Mouse (Mus musculus) midbrain, embryonic 15.5 days (tissue): ENCODE measurements around the gene Rfk. TPM values are rescaled to one million over a fixed set of nuclear protein-coding genes. Genes with fewer than 3 reads are reported as not detected.

Experiments used
- ATAC-seq: fragments of 200-750 bp; cut with Nextera tagmentation; replicated peaks from 2 replicates; pipeline ENCODE4 v1.8.0; 2017; ENCODE audit warnings: moderate TSS enrichment
- H3K27ac ChIP-seq: fragments of 300-500 bp; sonication (generic); 2 replicates; pipeline ENCODE4 v1.5.1; 2015; ENCODE audit warnings: mild to moderate bottlenecking, inconsistent platforms
- H3K27me3 ChIP-seq: fragments of 300-500 bp; sonication (generic); replicated peaks from 2 replicates; pipeline ENCODE4 v1.6.1; 2015; ENCODE audit warnings: inconsistent platforms
- H3K36me3 ChIP-seq: fragments of 300-500 bp; sonication (generic); replicated peaks from 2 replicates; pipeline ENCODE4 v1.6.1; 2015; ENCODE audit warnings: inconsistent platforms
- H3K4me1 ChIP-seq: fragments of 300-500 bp; sonication (generic); 2 replicates; pipeline ENCODE4 v1.6.1; 2015; ENCODE audit warnings: inconsistent platforms
- H3K4me2 ChIP-seq: fragments of 300-500 bp; sonication (generic); 2 replicates; pipeline ENCODE4 v1.6.1; 2015; ENCODE audit warnings: inconsistent platforms, mild to moderate bottlenecking, moderate library complexity
- H3K4me3 ChIP-seq: fragments of 300-500 bp; sonication (generic); 2 replicates; pipeline ENCODE4 v1.5.1; 2015; ENCODE audit warnings: mild to moderate bottlenecking, inconsistent platforms
- H3K9ac ChIP-seq: fragments of 300-500 bp; sonication (generic); 2 replicates; pipeline ENCODE4 v1.6.1; 2015; ENCODE audit warnings: mild to moderate bottlenecking, inconsistent platforms
- H3K9me3 ChIP-seq: fragments of 300-500 bp; sonication (generic); 2 replicates; pipeline ENCODE4 v1.6.1; 2016; ENCODE audit warnings: inconsistent platforms
- WGBS: fragments of 180-500 bp; shearing (Covaris S2); methylation state at CpG from one replicate; pipeline ENCODE4 v1.1.7; 2015; ENCODE audit warnings: mixed read lengths; 5-methylcytosine and 5-hydroxymethylcytosine counted together
- polyA plus RNA-seq: library from polyadenylated mRNA; unstranded; fragments of >200 nt; fragmentation: Nextera tagmentation; extraction: Ambion mirVana; gene quantifications from 2 replicates; pipeline ENCODE4 v1.2.1, GENCODE M21; 2015

Gene Rfk
- polyA plus RNA-seq, 1 experiment from 2014 or later: 63.6 TPM

DNA sequence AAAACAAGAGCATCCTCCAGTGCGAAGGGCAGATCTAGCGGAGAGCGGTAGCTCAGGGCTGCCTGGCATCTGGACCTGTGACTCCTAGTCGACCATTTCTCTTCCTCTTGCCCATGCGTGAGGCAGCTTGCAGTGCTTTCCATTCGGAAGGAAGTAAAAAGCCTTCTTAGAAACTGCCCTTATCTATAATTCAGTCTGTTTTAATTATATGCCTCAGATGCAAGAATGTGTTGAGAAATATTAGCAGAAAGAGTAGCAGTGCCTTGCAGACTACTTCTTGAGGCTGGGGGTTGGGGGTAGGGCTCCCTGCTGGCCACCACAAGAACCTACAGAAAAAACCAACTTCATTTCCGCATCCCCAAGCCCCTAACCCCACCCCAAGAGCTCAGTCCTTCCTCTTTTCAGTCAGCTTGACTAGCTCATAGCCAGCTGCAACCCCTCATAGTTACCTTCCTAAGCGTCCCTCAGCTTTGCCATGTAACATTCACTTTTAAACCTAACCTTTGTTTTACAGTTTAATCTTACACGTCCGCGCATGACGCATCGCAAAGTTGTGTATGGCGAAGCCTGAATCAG, 34.4 kb upstream of the Rfk start:
- Histone ChIP-seq H3K9ac (no peak overlapping the region), H3K27ac (no peak overlapping the region), H3K36me3 (no peaks in the 10 kb centered on the region), H3K4me2 (no peak overlapping the region), H3K9me3 (no peaks in the 10 kb centered on the region), H3K27me3 (peaks cover 21% of the 10 kb centered on the region), H3K4me3 (no peak overlapping the region), H3K4me1 (peaks cover 8% of the 10 kb centered on the region)
- ATAC-seq: no peak
- 82% methylated on average over 14 of the region's 14 CpGs for WGBS

DNA sequence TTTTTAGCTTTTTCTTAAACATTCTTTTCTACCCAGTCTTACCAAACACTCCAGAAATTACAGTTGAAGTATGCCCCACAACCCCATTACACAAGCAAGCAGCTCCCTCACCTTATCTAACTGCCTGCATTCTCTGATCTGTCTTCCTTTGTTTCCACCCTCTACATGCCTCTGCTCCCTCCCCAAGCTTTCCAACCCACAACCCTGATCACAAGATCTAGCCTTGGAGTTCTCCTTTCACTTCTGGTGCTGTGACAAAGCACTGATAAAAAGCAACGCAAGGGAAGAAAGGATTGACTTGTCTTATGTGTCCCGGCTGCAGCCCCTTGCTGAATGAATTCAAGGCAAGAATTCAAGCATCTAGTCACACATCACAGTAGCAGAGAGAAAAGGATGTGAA, 32.7 kb upstream of the Rfk start:
- ATAC-seq: no peak
- Histone ChIP-seq H3K4me1 (peaks cover 5% of the 10 kb centered on the region), H3K27me3 (peaks cover 12% of the 10 kb centered on the region), H3K9me3 (no peaks in the 10 kb centered on the region), H3K27ac (no peak overlapping the region), H3K4me3 (no peak overlapping the region), H3K9ac (no peak overlapping the region), H3K4me2 (no peak overlapping the region), H3K36me3 (no peaks in the 10 kb centered on the region)
- WGBS: 75% methylated on average over 2 of the region's 2 CpGs

DNA sequence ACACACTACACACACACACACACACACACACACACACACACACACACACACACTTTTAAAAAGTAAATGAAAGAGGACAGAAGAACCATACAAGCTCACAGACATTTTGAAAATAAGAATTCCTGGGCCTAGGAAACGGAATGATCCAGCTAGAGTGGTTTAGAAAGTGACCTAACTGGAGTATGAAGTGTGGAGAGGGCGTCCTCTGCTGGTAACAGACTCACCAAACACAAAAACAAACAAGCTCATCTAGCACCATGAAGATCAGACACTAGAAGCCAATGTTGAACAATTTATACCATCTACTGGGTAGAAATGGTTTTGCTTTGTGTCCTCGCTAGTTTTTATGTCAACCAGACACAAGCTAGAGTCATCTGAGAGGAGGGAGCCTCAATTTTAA, 29.1 kb upstream of the Rfk start:
- H3K4me1 ChIP-seq: no peaks in the 10 kb centered on the region
- no peaks in the 10 kb centered on the region for H3K36me3 ChIP-seq
- H3K9ac ChIP-seq: no peak overlapping the region
- H3K9me3 ChIP-seq: no peaks in the 10 kb centered on the region
- 33% methylated on average over 3 of the region's 3 CpGs for WGBS
- ATAC-seq: no peak
- no peak overlapping the region for H3K4me3 ChIP-seq
- no peak overlapping the region for H3K27ac ChIP-seq
- H3K4me2 ChIP-seq: no peak overlapping the region
- H3K27me3 ChIP-seq: no peaks in the 10 kb centered on the region

DNA sequence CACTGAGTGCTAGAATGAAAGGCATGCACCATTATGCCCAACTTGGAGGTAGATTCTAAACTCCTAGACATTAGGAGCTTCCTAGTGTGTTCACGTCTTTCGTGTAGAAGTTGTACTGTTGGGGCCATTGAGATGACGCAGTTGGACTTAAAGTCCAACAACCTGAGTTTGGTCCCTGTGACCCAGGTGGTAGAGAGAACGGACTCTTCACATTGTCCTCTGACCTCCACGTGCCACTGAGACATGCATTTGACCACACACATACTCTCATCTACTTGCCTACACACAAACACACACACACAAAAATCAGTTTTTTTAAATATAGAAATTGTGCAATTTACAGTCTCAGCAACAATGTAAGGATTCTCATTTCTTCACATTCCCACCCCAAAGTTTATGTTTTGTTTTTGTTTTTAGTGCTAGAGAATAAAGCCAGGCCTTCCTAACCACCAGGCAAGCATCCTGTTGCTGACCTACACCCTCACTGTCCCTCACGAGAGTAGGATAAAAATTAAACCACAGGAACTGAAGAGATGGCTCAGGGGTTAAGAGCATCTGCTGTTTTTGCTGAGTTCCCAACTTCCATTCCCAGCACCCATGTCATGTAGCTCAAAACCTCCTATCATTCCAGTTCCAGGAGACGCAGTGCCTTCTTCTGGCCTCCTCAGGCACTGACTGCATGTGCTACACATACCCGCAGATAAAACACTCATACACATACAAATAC, 27.3 kb upstream of the Rfk start:
- H3K27ac ChIP-seq: no peak overlapping the region
- no peaks in the 10 kb centered on the region for H3K36me3 ChIP-seq
- no peak overlapping the region for H3K9ac ChIP-seq
- no peak overlapping the region for H3K4me2 ChIP-seq
- H3K27me3 ChIP-seq: no peaks in the 10 kb centered on the region
- no peak overlapping the region for H3K4me3 ChIP-seq
- 95% methylated on average over 8 of the region's 8 CpGs for WGBS
- H3K4me1 ChIP-seq: no peaks in the 10 kb centered on the region
- ATAC-seq: no peak
- no peaks in the 10 kb centered on the region for H3K9me3 ChIP-seq

DNA sequence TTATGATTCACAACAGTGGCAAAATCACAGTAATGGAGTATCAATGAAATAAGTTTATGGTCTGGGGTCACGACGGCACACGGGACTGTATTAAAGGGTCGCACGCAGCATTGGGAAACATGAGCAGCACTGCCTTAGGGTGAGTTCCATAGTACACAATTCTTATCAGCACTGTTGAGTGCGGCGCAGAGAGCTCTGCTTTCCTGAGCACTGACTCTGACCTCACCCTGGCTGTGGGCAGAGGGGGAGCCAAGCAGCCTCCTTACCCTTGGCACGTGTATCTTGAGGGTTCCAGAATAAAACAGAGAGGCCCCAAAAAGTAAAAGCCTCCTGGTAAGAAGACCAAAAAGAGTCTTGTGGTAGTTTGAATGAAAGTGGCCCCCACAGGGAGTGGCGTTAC, 25.3 kb upstream of the Rfk start:
- Histone ChIP-seq H3K9ac (no peak overlapping the region), H3K4me2 (no peak overlapping the region), H3K36me3 (no peaks in the 10 kb centered on the region), H3K9me3 (no peaks in the 10 kb centered on the region), H3K4me1 (no peaks in the 10 kb centered on the region), H3K27ac (no peak overlapping the region), H3K27me3 (no peaks in the 10 kb centered on the region), H3K4me3 (no peak overlapping the region)
- no peak for ATAC-seq
- WGBS: 95% methylated on average over 9 of the region's 9 CpGs

GRCm38 (mm10) chr19:17369581-17369980, 24.3 kb upstream of the Rfk start:
- Histone ChIP-seq H3K4me2 (no peak overlapping the region), H3K27me3 (no peaks in the 10 kb centered on the region), H3K27ac (no peak overlapping the region), H3K9ac (no peak overlapping the region), H3K4me3 (no peak overlapping the region), H3K36me3 (no peaks in the 10 kb centered on the region), H3K4me1 (no peaks in the 10 kb centered on the region), H3K9me3 (no peaks in the 10 kb centered on the region)
- ATAC-seq: no peak
- 52% methylated on average over 7 of the region's 7 CpGs for WGBS

DNA sequence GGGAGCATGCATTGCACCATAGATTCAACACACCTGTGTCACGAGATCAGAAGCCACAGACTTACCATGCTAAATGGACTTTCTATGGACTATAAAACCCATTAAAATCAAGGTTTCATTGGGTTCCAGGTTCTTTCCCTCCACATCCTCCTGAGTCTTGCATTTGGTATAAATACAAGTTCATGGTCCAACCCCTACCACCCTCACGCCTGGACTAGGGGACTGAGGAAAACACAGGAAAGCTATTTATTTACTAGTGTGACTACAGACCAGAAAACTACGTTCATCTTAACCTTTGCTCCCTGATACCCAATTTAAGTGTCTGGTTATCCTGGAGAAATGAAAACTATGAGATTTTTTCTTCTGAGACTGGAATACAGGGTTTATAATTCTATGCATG, 21.1 kb upstream of the Rfk start, which contains the start of gene Gcnt1:
TSS of gene Gcnt1 (minus strand) at position 144 of the 400 bp plus-strand sequence.
- H3K36me3 ChIP-seq: no peaks in the 10 kb centered on the region
- ATAC-seq: no peak
- WGBS: 87% methylated on average over 3 of the region's 3 CpGs
- no peak within 1 kb of the TSS for H3K9ac ChIP-seq
- H3K4me2 ChIP-seq: no peak within 1 kb of the TSS
- H3K9me3 ChIP-seq: no peaks in the 10 kb centered on the region
- H3K27ac ChIP-seq: no peak within 1 kb of the TSS
- H3K4me1 ChIP-seq: no peaks in the 10 kb centered on the region
- H3K27me3 ChIP-seq: no peaks in the 10 kb centered on the region
- no peak within 1 kb of the TSS for H3K4me3 ChIP-seq

- no peak for ATAC-seq
- H3K27me3 ChIP-seq: no peaks in the 10 kb centered on the region
- H3K36me3 ChIP-seq: no peaks in the 10 kb centered on the region
- H3K9me3 ChIP-seq: no peaks in the 10 kb centered on the region
- H3K4me3 ChIP-seq: no peak overlapping the region
- no peak overlapping the region for H3K4me2 ChIP-seq
- no peaks in the 10 kb centered on the region for H3K4me1 ChIP-seq
- H3K9ac ChIP-seq: no peak overlapping the region
- H3K27ac ChIP-seq: no peak overlapping the region
Observed at GRCm38 (mm10) chr19:17378845-17379244, 15.0 kb upstream of the Rfk start.

DNA sequence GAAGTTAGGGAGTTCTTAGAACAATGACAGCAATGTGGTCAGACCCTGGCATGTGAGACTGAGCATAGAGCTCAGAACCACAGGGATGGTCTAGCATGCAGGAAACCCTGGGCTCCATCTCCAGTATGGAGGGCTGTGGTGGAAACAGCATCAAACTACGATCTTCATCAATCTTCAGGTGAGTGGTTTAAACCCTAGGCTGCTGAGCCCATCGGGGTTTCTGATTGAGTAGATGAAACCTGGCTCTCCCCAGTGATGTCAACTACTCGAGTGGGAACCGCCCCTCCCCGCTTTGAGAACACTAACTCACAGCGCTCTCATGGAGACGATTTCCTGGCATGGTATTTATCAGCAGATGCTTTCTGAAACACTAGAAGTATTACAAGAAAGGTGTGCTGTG, 13.3 kb upstream of the Rfk start:
- ATAC-seq: no peak
- H3K4me1 ChIP-seq: no peaks in the 10 kb centered on the region
- H3K4me3 ChIP-seq: no peak overlapping the region
- H3K36me3 ChIP-seq: no peaks in the 10 kb centered on the region
- H3K27ac ChIP-seq: no peak overlapping the region
- no peaks in the 10 kb centered on the region for H3K27me3 ChIP-seq
- no peak overlapping the region for H3K9ac ChIP-seq
- H3K4me2 ChIP-seq: no peak overlapping the region
- H3K9me3 ChIP-seq: no peaks in the 10 kb centered on the region
- WGBS: 82% methylated on average over 7 of the region's 7 CpGs

GRCm38 (mm10) chr19:17382807-17383397, 10.9 kb upstream of the Rfk start:
- no peak overlapping the region for H3K9ac ChIP-seq
- no peaks in the 10 kb centered on the region for H3K36me3 ChIP-seq
- no peak for ATAC-seq
- 0 out of 2 replicates have a peak, but pooled peaks cover 2% of the 10 kb centered on the region for H3K4me1 ChIP-seq
- 83% methylated on average over 6 of the region's 6 CpGs for WGBS
- H3K27me3 ChIP-seq: no peaks in the 10 kb centered on the region
- H3K9me3 ChIP-seq: no peaks in the 10 kb centered on the region
- H3K4me3 ChIP-seq: no peak overlapping the region
- no peak overlapping the region for H3K27ac ChIP-seq
- H3K4me2 ChIP-seq: no peak overlapping the region

DNA sequence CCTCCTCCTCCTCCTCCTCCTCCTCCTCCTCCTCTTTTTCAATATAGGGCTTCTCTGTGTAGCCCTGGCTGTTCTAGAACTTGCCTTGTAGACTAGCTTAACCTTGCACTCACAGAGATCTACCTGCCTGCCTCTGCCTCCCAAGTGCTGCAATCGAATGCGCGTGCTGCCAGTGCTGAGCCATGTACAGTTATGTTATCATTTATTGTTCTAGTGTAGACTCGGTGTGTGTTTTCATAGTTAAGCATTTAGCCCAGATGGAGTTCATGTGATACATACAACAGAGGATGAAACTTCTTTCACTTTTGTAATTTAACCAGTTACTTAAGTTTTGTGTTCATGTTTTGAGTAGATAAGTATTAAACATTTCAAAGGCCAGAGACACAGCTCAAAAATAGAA, 8.8 kb upstream of the Rfk start:
- Histone ChIP-seq H3K4me3 (no peak overlapping the region), H3K27ac (no peak overlapping the region), H3K36me3 (no peaks in the 10 kb centered on the region), H3K9me3 (no peaks in the 10 kb centered on the region), H3K9ac (no peak overlapping the region), H3K4me2 (no peak overlapping the region), H3K4me1 (0 out of 2 replicates have a peak, but pooled peaks cover 2% of the 10 kb centered on the region), H3K27me3 (no peaks in the 10 kb centered on the region)
- no peak for ATAC-seq
- 97% methylated on average over 4 of the region's 4 CpGs for WGBS

DNA sequence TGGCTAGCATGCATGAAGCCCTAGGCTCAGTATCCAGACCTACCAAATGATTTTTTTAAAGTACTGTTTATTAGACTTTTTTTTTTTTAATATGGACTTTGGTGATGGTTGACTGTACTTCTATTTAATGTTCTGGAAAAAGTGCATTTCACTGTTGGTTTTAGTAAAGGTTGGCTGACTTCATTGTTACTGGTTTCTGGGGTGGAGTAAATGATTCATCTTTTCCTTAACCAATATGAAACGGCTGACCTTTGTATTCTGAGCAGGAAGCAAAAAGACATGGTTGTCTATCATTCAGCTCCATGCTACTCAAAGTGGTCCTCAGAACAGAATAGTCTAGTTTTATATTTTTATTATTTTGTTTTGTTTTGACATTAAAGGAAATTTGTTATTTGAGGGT, 8.4 kb upstream of the Rfk start:
- no peak overlapping the region for H3K4me3 ChIP-seq
- H3K9ac ChIP-seq: no peak overlapping the region
- ATAC-seq: no peak
- H3K4me1 ChIP-seq: 0 out of 2 replicates have a peak, but pooled peaks cover 2% of the 10 kb centered on the region
- no peaks in the 10 kb centered on the region for H3K9me3 ChIP-seq
- H3K27ac ChIP-seq: no peak overlapping the region
- 42% methylated on average over 1 of the region's 1 CpGs for whole genome bisulfite sequencing
- H3K4me2 ChIP-seq: no peak overlapping the region
- no peaks in the 10 kb centered on the region for H3K27me3 ChIP-seq
- H3K36me3 ChIP-seq: no peaks in the 10 kb centered on the region

DNA sequence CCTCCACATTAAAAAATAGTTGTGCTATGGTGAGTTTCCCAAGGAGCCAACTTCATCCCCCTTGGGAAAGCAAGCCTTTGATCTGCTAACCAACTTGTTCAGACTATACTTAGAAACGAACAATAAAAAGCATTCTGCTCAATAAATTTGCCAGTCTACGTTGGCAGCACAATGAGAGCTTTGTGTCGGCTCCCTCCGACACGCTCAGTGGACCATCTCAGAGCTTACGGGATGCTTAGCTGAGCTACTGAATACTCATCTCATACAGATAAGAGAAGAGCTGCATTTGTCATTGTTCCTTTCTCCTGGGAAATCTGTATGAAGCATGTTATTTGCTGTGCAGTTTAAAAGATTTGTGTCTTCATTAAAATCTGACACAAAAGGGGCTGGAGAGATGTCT, 7.4 kb upstream of the Rfk start:
- 17% methylated on average over 6 of the region's 6 CpGs for WGBS
- H3K36me3 ChIP-seq: no peaks in the 10 kb centered on the region
- H3K4me3 ChIP-seq: no peak overlapping the region
- H3K4me1 ChIP-seq: 0 out of 2 replicates have a peak, but pooled peaks cover 2% of the 10 kb centered on the region
- H3K27me3 ChIP-seq: no peaks in the 10 kb centered on the region
- H3K27ac ChIP-seq: no peak overlapping the region
- no peak overlapping the region for H3K4me2 ChIP-seq
- 0 out of 2 replicates have a peak, but pooled peaks have one; percentile 37 for ATAC-seq
- no peak overlapping the region for H3K9ac ChIP-seq
- no peaks in the 10 kb centered on the region for H3K9me3 ChIP-seq
